Mouse (Mus musculus): ENCODE measurements around the gene Klf13. TPM values are rescaled to one million over a fixed set of nuclear protein-coding genes. Genes with fewer than 3 reads are reported as not detected.

Gene Klf13
- total RNA-seq, 2 experiments from 2014 or later = 170 to 173 TPM

GRCm38 (mm10) chr7:63950931-63951607, 12.4 kb upstream of the Klf13 start:
- peak; percentile 76 to 87 for DNase-seq (ENCODE audit: low spot score in 2 of 2)

GRCm38 (mm10) chr7:63949176-63949575, 10.5 kb upstream of the Klf13 start:
- DNase-seq (ENCODE audit: low spot score in 2 of 2) = no peak

GRCm38 (mm10) chr7:63947514-63948487, 9.1 kb upstream of the Klf13 start:
- no peak for DNase-seq (ENCODE audit: low spot score in 2 of 2)

- no peak for DNase-seq (ENCODE audit: low spot score in 2 of 2)
Measured at GRCm38 (mm10) chr7:63943946-63944345, 5.2 kb upstream of the Klf13 start.

GRCm38 (mm10) chr7:63941501-63941900, 2.8 kb upstream of the Klf13 start:
- DNase-seq (ENCODE audit: low spot score in 2 of 2) = no peak

GRCm38 (mm10) chr7:63941050-63941449, 2.3 kb upstream of the Klf13 start:
- DNase-seq (ENCODE audit: low spot score in 2 of 2) = no peak

- no peak for DNase-seq (ENCODE audit: low spot score in 2 of 2)
Measured at GRCm38 (mm10) chr7:63940321-63940720, 1.6 kb upstream of the Klf13 start.

GRCm38 (mm10) chr7:63939397-63939951, 759 bp upstream of the Klf13 start:
- DNase-seq (ENCODE audit: low spot score in 2 of 2) = no peak

- DNase-seq (ENCODE audit: low spot score in 2 of 2) = no peak
Measured at GRCm38 (mm10) chr7:63938066-63938913, 425 bp downstream of the Klf13 start.

- peak in 1 of 2 experiments; percentile 52 for DNase-seq (ENCODE audit: low spot score in 2 of 2)
Measured at GRCm38 (mm10) chr7:63937236-63938065, 1.3 kb downstream of the Klf13 start.

- no peak for DNase-seq (ENCODE audit: low spot score in 2 of 2)
Measured at GRCm38 (mm10) chr7:63936986-63937235, 1.8 kb downstream of the Klf13 start.

- peak; percentile 72 to 82 for DNase-seq (ENCODE audit: low spot score in 2 of 2)
Measured at GRCm38 (mm10) chr7:63936188-63936985, 2.3 kb downstream of the Klf13 start.

- DNase-seq (ENCODE audit: low spot score in 2 of 2) = no peak
Measured at GRCm38 (mm10) chr7:63935809-63936187, 2.9 kb downstream of the Klf13 start.

- DNase-seq (ENCODE audit: low spot score in 2 of 2) = no peak
Measured at GRCm38 (mm10) chr7:63934530-63934929, 4.2 kb downstream of the Klf13 start.

GRCm38 (mm10) chr7:63933905-63934304, 4.8 kb downstream of the Klf13 start:
- DNase-seq (ENCODE audit: low spot score in 2 of 2) = no peak

GRCm38 (mm10) chr7:63932461-63932860, 6.3 kb downstream of the Klf13 start:
- DNase-seq (ENCODE audit: low spot score in 2 of 2) = no peak

- DNase-seq (ENCODE audit: low spot score in 2 of 2) = no peak
Measured at GRCm38 (mm10) chr7:63930766-63931165, 7.9 kb downstream of the Klf13 start.

- DNase-seq (ENCODE audit: low spot score in 2 of 2) = no peak
Measured at GRCm38 (mm10) chr7:63930132-63930531, 8.6 kb downstream of the Klf13 start.

GRCm38 (mm10) chr7:63929080-63929479, 9.6 kb downstream of the Klf13 start:
- no peak for DNase-seq (ENCODE audit: low spot score in 2 of 2)

GRCm38 (mm10) chr7:63927121-63927520, 11.6 kb downstream of the Klf13 start:
- no peak for DNase-seq (ENCODE audit: low spot score in 2 of 2)
